Mouse (Mus musculus): Measurements from ENCODE around the gene Vtcn1. TPM values are rescaled to one million over a fixed set of nuclear protein-coding genes. Genes with fewer than 3 reads are reported as not detected.
"Not testable (repeated sequence)": the region's sequence is repeated elsewhere in the genome, so short reads cannot be mapped to it uniquely, and the experiment has no call there.

Gene Vtcn1
- total RNA-seq (2017) = 0.23 TPM in 1 of 2 replicates, not detected in the other

GRCm38 (mm10) chr3:100825225-100825965 is at the start of gene Vtcn1:
Gene Vtcn1 (plus strand): TSS chr3:100825459.
- no peak for ATAC-seq (ENCODE audit: extremely low read depth, insufficient number of reproducible peaks, low FRiP score, poor library complexity, severe bottlenecking)

GRCm38 (mm10) chr3:100776967-100777366 is 48.3 kb upstream of the Vtcn1 start:
- ATAC-seq (ENCODE audit: extremely low read depth, insufficient number of reproducible peaks, low FRiP score, poor library complexity, severe bottlenecking) = no peak

- no peak for ATAC-seq (ENCODE audit: extremely low read depth, insufficient number of reproducible peaks, low FRiP score, poor library complexity, severe bottlenecking)
Observed at GRCm38 (mm10) chr3:100777568-100777967, 47.7 kb upstream of the Vtcn1 start.

GRCm38 (mm10) chr3:100786076-100786475 is 39.2 kb upstream of the Vtcn1 start:
- ATAC-seq (ENCODE audit: extremely low read depth, insufficient number of reproducible peaks, low FRiP score, poor library complexity, severe bottlenecking) = no peak

GRCm38 (mm10) chr3:100791670-100792069 is 33.6 kb upstream of the Vtcn1 start:
- no peak for ATAC-seq (ENCODE audit: extremely low read depth, insufficient number of reproducible peaks, low FRiP score, poor library complexity, severe bottlenecking)

GRCm38 (mm10) chr3:100793345-100793744 is 31.9 kb upstream of the Vtcn1 start:
- no peak for ATAC-seq (ENCODE audit: extremely low read depth, insufficient number of reproducible peaks, low FRiP score, poor library complexity, severe bottlenecking)

GRCm38 (mm10) chr3:100796571-100796970 is 28.7 kb upstream of the Vtcn1 start:
- ATAC-seq (ENCODE audit: extremely low read depth, insufficient number of reproducible peaks, low FRiP score, poor library complexity, severe bottlenecking) = no peak

GRCm38 (mm10) chr3:100797166-100798145 is 27.8 kb upstream of the Vtcn1 start:
- ATAC-seq (ENCODE audit: extremely low read depth, insufficient number of reproducible peaks, low FRiP score, poor library complexity, severe bottlenecking) = no peak

- ATAC-seq (ENCODE audit: extremely low read depth, insufficient number of reproducible peaks, low FRiP score, poor library complexity, severe bottlenecking) = no peak
Observed at GRCm38 (mm10) chr3:100798872-100799422, 26.3 kb upstream of the Vtcn1 start.

- no peak for ATAC-seq (ENCODE audit: extremely low read depth, insufficient number of reproducible peaks, low FRiP score, poor library complexity, severe bottlenecking)
Observed at GRCm38 (mm10) chr3:100804975-100805374, 20.3 kb upstream of the Vtcn1 start.

GRCm38 (mm10) chr3:100805925-100806324 is 19.3 kb upstream of the Vtcn1 start:
- ATAC-seq (ENCODE audit: extremely low read depth, insufficient number of reproducible peaks, low FRiP score, poor library complexity, severe bottlenecking) = no peak

GRCm38 (mm10) chr3:100810461-100810860 is 14.8 kb upstream of the Vtcn1 start:
- no peak for ATAC-seq (ENCODE audit: extremely low read depth, insufficient number of reproducible peaks, low FRiP score, poor library complexity, severe bottlenecking)

- ATAC-seq (ENCODE audit: extremely low read depth, insufficient number of reproducible peaks, low FRiP score, poor library complexity, severe bottlenecking) = no peak
Observed at GRCm38 (mm10) chr3:100811836-100812235, 13.4 kb upstream of the Vtcn1 start.

GRCm38 (mm10) chr3:100815490-100815889 is 9.8 kb upstream of the Vtcn1 start:
- ATAC-seq (ENCODE audit: extremely low read depth, insufficient number of reproducible peaks, low FRiP score, poor library complexity, severe bottlenecking) = not testable (repeated sequence)

GRCm38 (mm10) chr3:100818709-100819108 is 6.5 kb upstream of the Vtcn1 start:
- no peak for ATAC-seq (ENCODE audit: extremely low read depth, insufficient number of reproducible peaks, low FRiP score, poor library complexity, severe bottlenecking)

GRCm38 (mm10) chr3:100819571-100819970 is 5.7 kb upstream of the Vtcn1 start:
- ATAC-seq (ENCODE audit: extremely low read depth, insufficient number of reproducible peaks, low FRiP score, poor library complexity, severe bottlenecking) = 0 out of 2 replicates have a peak, but pooled peaks have one; percentile 17

- ATAC-seq (ENCODE audit: extremely low read depth, insufficient number of reproducible peaks, low FRiP score, poor library complexity, severe bottlenecking) = no peak
Observed at GRCm38 (mm10) chr3:100820852-100821251, 4.4 kb upstream of the Vtcn1 start.

- ATAC-seq (ENCODE audit: extremely low read depth, insufficient number of reproducible peaks, low FRiP score, poor library complexity, severe bottlenecking) = no peak
Observed at GRCm38 (mm10) chr3:100821276-100821675, 4.0 kb upstream of the Vtcn1 start.

- ATAC-seq (ENCODE audit: extremely low read depth, insufficient number of reproducible peaks, low FRiP score, poor library complexity, severe bottlenecking) = no peak
Observed at GRCm38 (mm10) chr3:100843784-100844183, 18.5 kb downstream of the Vtcn1 start.

Data from neutrophil, adult 5-6 weeks (primary cell).